Mouse (Mus musculus) macrophage (primary cell): ENCODE data around the gene Pin4. TPM values are rescaled to one million over a fixed set of nuclear protein-coding genes. Genes with fewer than 3 reads are reported as not detected.

Source experiments
- H3K27ac ChIP-seq: fragments of 350-480 bp; formaldehyde crosslinking; 2 replicates; pipeline ENCODE4 v1.9.0; 2021
- H3K36me3 ChIP-seq: fragments of 350-480 bp; formaldehyde crosslinking; 2 replicates; pipeline ENCODE4 v1.9.0; 2021; ENCODE audit errors: inconsistent target
- H3K4me3 ChIP-seq: fragments of 350-480 bp; formaldehyde crosslinking; 2 replicates; pipeline ENCODE4 v1.9.0; 2021; ENCODE audit errors: inconsistent target
- H3K79me2 ChIP-seq: fragments of 350-480 bp; formaldehyde crosslinking; 2 replicates; pipeline ENCODE4 v1.9.0; 2021; ENCODE audit errors: inconsistent target
- WGBS: methylation state at CpG from one replicate; pipeline ENCODE4 v1.1.7; 2026; ENCODE audit warnings: inconsistent platforms; ENCODE audit not compliant: missing documents; 5-methylcytosine and 5-hydroxymethylcytosine counted together
- polyA plus RNA-seq: library from polyadenylated mRNA; stranded (reverse); fragments of 250-400 nt; gene quantifications from 3 replicates; pipeline ENCODE4 v1.2.4, GENCODE M21; 2018; ENCODE audit warnings: inconsistent platforms

Pin4 gene
- polyA plus RNA-seq, 1 experiment from 2014 or later: 182 TPM

- no peaks in the 10 kb centered on the region for H3K79me2 ChIP-seq
- no peak overlapping the region for H3K27ac ChIP-seq
- no peaks in the 10 kb centered on the region for H3K36me3 ChIP-seq
- no peak overlapping the region for H3K4me3 ChIP-seq
- 85% methylated on average over 1 of the region's 1 CpGs for WGBS
These were observed 50.5 kb downstream of the Pin4 start for GRCm38 (mm10) chrX:102169724-102170123.

- Histone ChIP-seq H3K36me3 (no peaks in the 10 kb centered on the region), H3K79me2 (no peaks in the 10 kb centered on the region), H3K4me3 (no peak overlapping the region), H3K27ac (no peak overlapping the region)
- 78% methylated on average over 3 of the region's 3 CpGs for WGBS
These were observed 50.9 kb downstream of the Pin4 start for GRCm38 (mm10) chrX:102170135-102170534.

GRCm38 (mm10) chrX:102170900-102171299 is 51.7 kb downstream of the Pin4 start:
- Histone ChIP-seq H3K4me3 (no peak overlapping the region), H3K36me3 (no peaks in the 10 kb centered on the region), H3K27ac (no peak overlapping the region), H3K79me2 (no peaks in the 10 kb centered on the region)
- 77% methylated on average over 3 of the region's 3 CpGs for WGBS

DNA sequence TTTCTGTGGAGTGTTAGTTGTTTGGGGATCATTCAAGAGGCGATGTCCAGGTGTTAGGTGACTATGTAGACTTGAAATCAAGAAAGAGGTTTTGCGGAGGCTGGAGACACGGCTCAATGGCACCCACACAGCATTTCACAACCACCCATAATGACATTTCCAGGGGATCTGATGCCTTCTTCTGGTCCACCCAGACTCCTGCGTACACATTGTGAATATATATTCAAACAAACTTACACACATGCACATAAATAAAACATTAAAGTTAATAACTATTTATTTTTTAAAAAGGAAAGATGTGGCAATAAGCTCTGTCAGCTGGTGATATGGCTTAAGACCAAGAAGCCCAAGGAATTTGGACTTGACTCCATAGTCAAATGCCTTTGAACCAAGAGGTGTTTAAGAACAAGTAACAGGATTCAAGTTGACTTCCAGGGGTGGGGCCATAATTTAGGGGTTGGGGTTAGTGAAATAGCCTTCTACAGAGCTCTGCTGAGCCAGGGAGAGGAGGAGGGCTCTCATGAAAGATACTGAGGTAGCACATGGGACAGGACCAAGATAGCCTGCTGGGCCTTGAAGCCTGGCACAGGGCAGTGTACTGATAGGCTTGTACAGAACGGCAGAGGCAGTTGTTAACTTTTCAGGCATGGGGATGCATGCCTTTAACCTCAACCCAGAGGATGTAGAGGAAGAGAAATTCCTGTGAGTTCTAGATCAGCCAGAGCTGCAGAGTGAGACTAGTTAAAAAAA is 56.5 kb downstream of the Pin4 start:
- H3K27ac ChIP-seq: no peak overlapping the region
- no peaks in the 10 kb centered on the region for H3K36me3 ChIP-seq
- WGBS: 96% methylated on average over 4 of the region's 5 CpGs
- no peak overlapping the region for H3K4me3 ChIP-seq
- H3K79me2 ChIP-seq: no peaks in the 10 kb centered on the region

Other genes starting within 250 kb of the Pin4 start
- gene Rtl5, start 48.1 kb upstream of the Pin4 start, polyA plus RNA-seq: 7.6 to 21.8 TPM (median 8.2 TPM) in 3 replicates
- 1.3 to 5.2 TPM (median 3.0 TPM) in 3 replicates for gene Ercc6l, start 37.6 kb downstream of the Pin4 start, polyA plus RNA-seq
- gene Rps4x, start 69.9 kb downstream of the Pin4 start, polyA plus RNA-seq: 633 to 1,240 TPM (median 1,052 TPM) in 3 replicates
- not detected in 3 replicates for gene Cited1, start 132.7 kb downstream of the Pin4 start, polyA plus RNA-seq